Mouse (Mus musculus) gastrocnemius, adult 2 months (tissue): ENCODE measurements at regions not wholly inside any gene's neighbourhood (a gene's known extent, or its start where the extent isn't known, plus 50 kb on each side); places are given as distances from the start of the nearest gene placed in this dataset.
A peak's percentile ranks its signal among the peaks of the same experiment; 100 is the strongest.

Experiments
- DNase-seq: peaks from one replicate; pipeline ENCODE4 v3.0.0; 2022
- H3K27ac ChIP-seq: fragments of 200-600 bp; 2 replicates; pipeline ENCODE4 v1.8.1; 2022; ENCODE audit warnings: mild to moderate bottlenecking
- H3K4me3 ChIP-seq: fragments of 200-600 bp; 2 replicates; pipeline ENCODE4 v1.8.1; 2022; ENCODE audit warnings: mild to moderate bottlenecking, moderate library complexity
- CTCF ChIP-seq: fragments of 200-600 bp; IDR thresholded peaks from 2 replicates; pipeline ENCODE4 v1.8.1; 2022; ENCODE audit warnings: antibody characterized with exemption, mild to moderate bottlenecking, moderate library complexity
- intact Hi-C: fragments of 180-260 bp; cut with DNase I; formaldehyde crosslinking; loops from one replicate; pipeline ENCODE4 v1.15.1; 2025

- DNase-seq = no peak
- no peak for TF ChIP-seq CTCF
- intact Hi-C loops = no loop called here
- Histone ChIP-seq H3K4me3 (no peak overlapping the region), H3K27ac (no peak overlapping the region)
Measured at GRCm38 (mm10) chr3:131775431-131775830, 210.9 kb downstream of the Papss1 start.

GRCm38 (mm10) chr3:131776650-131777049 lies 212.1 kb downstream of the Papss1 start:
- Histone ChIP-seq H3K27ac (no peak overlapping the region), H3K4me3 (no peak overlapping the region)
- no peak for DNase-seq
- no peak for TF ChIP-seq CTCF
- intact Hi-C loops = no loop called here

GRCm38 (mm10) chr3:131779803-131780202 lies 215.2 kb downstream of the Papss1 start:
- Histone ChIP-seq H3K4me3 (no peak overlapping the region), H3K27ac (no peak overlapping the region)
- DNase-seq = no peak
- TF ChIP-seq CTCF = no peak
- intact Hi-C loops = no loop called here

GRCm38 (mm10) chr3:131785524-131785923 lies 221.0 kb downstream of the Papss1 start:
- no peak for TF ChIP-seq CTCF
- DNase-seq = no peak
- no peak overlapping the region for H3K27ac ChIP-seq
- intact Hi-C loops = no loop called here
- no peak overlapping the region for H3K4me3 ChIP-seq

GRCm38 (mm10) chr3:131788321-131788720 lies 223.8 kb downstream of the Papss1 start:
- H3K4me3 ChIP-seq = no peak overlapping the region
- TF ChIP-seq CTCF = no peak
- no peak overlapping the region for H3K27ac ChIP-seq
- no peak for DNase-seq
- intact Hi-C loops = no loop called here

- TF ChIP-seq CTCF = no peak
- Histone ChIP-seq H3K4me3 (no peak overlapping the region), H3K27ac (no peak overlapping the region)
- no peak for DNase-seq
- intact Hi-C loops = no loop called here
Measured at GRCm38 (mm10) chr3:131789177-131789576, 224.6 kb downstream of the Papss1 start.

- intact Hi-C loops = no loop called here
- Histone ChIP-seq H3K27ac (no peak overlapping the region), H3K4me3 (no peak overlapping the region)
- DNase-seq = no peak
- TF ChIP-seq CTCF = no peak
Measured at GRCm38 (mm10) chr3:131794056-131794455, 229.5 kb downstream of the Papss1 start.

GRCm38 (mm10) chr3:131795108-131796005 lies 230.8 kb downstream of the Papss1 start:
- Histone ChIP-seq H3K27ac (no peak overlapping the region), H3K4me3 (no peak overlapping the region)
- DNase-seq = no peak
- intact Hi-C loops = no loop called here
- no peak for TF ChIP-seq CTCF

- Histone ChIP-seq H3K27ac (no peak overlapping the region), H3K4me3 (no peak overlapping the region)
- DNase-seq = no peak
- intact Hi-C loops = no loop called here
- TF ChIP-seq CTCF = no peak
Measured at GRCm38 (mm10) chr3:131799774-131800173, 235.2 kb downstream of the Papss1 start.

- intact Hi-C loops = no loop called here
- no peak for TF ChIP-seq CTCF
- no peak overlapping the region for H3K27ac ChIP-seq
- DNase-seq = no peak
- no peak overlapping the region for H3K4me3 ChIP-seq
Measured at GRCm38 (mm10) chr3:131801551-131801950, 237.0 kb downstream of the Papss1 start.

GRCm38 (mm10) chr3:131802841-131803240 lies 238.3 kb downstream of the Papss1 start:
- Histone ChIP-seq H3K4me3 (no peak overlapping the region), H3K27ac (no peak overlapping the region)
- no peak for DNase-seq
- TF ChIP-seq CTCF = no peak
- intact Hi-C loops = no loop called here

GRCm38 (mm10) chr3:131808127-131808526 lies 243.6 kb downstream of the Papss1 start:
- intact Hi-C loops = no loop called here
- Histone ChIP-seq H3K27ac (no peak overlapping the region), H3K4me3 (no peak overlapping the region)
- DNase-seq = peak; percentile 15
- TF ChIP-seq CTCF = no peak

- intact Hi-C loops = no loop called here
- Histone ChIP-seq H3K4me3 (no peak overlapping the region), H3K27ac (no peak overlapping the region)
- DNase-seq = no peak
- peak; percentile 47 for TF ChIP-seq CTCF
Measured at GRCm38 (mm10) chr3:131812968-131813367, 248.4 kb downstream of the Papss1 start.

- TF ChIP-seq CTCF = no peak
- Histone ChIP-seq H3K27ac (no peak overlapping the region), H3K4me3 (no peak overlapping the region)
- no peak for DNase-seq
- intact Hi-C loops = no loop called here
Measured at GRCm38 (mm10) chr3:131818806-131819205, 254.2 kb downstream of the Papss1 start.
